Mouse (Mus musculus): ENCODE measurements at regions not wholly inside any gene's neighbourhood (a gene's known extent, or its start where the extent isn't known, plus 50 kb on each side); places are given as distances from the start of the nearest gene placed in this dataset.

DNA sequence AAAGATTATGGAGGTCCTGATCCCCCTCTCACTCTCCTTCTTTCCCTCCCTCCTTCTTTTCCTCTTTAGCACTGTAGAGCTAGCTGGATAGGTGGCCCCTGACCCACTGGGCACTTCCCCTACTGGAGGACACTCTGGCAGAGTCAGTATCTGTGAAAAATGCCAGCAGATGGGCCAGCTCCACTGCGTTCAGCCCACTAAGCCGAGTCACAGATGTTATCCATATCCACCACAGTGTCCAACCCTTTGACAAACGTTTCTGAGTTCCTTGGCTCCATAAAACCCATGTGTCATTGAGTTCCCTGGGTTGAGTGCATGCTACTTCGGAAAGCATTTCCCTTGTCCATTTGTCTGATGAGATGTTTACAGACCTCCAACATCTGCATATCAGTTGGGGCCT lies 149.9 kb downstream of the Lyplal1 start:
- H3K9me3 ChIP-seq (ENCODE audit: control insufficient read depth, insufficient read depth, low read depth, low read length): no peaks in the 10 kb centered on the region
- no peak for DNase-seq (ENCODE audit: low read depth, low spot score)
- no peak overlapping the region for H3K27ac ChIP-seq (ENCODE audit: insufficient read depth, low read depth, low read length, poor library complexity, severe bottlenecking)
- no peak overlapping the region for H3K4me3 ChIP-seq (ENCODE audit: insufficient read depth in 1 of 2, low read depth in 1 of 2, low read length in 2 of 2, poor library complexity in 1 of 2, severe bottlenecking in 1 of 2)
- no peak for TF ChIP-seq ZC3H11A (IDR thresholded peaks at IDR 0.05; ENCODE audit: borderline replicate concordance, low read depth, low read length)
- H3K9ac ChIP-seq (ENCODE audit: insufficient read depth, low read depth, low read length, poor library complexity, severe bottlenecking): no peak overlapping the region
- no peaks in the 10 kb centered on the region for H3K36me3 ChIP-seq (ENCODE audit: control insufficient read depth, insufficient read depth, low read length, poor library complexity, severe bottlenecking)
- no peaks in the 10 kb centered on the region for H3K4me1 ChIP-seq (ENCODE audit: control insufficient read depth in 2 of 2, insufficient read depth in 2 of 2, low read length in 2 of 2, poor library complexity in 1 of 2)
- in situ Hi-C loops (cut with MboI; ENCODE audit: low sequenced_read_pairs in 2 of 2, unreplicated experiment in 2 of 2): no loop called here

GRCm38 (mm10) chr1:185967816-185968215 lies 149.3 kb downstream of the Lyplal1 start:
- H3K4me1 ChIP-seq (ENCODE audit: control insufficient read depth in 2 of 2, insufficient read depth in 2 of 2, low read length in 2 of 2, poor library complexity in 1 of 2): no peaks in the 10 kb centered on the region
- H3K36me3 ChIP-seq (ENCODE audit: control insufficient read depth, insufficient read depth, low read length, poor library complexity, severe bottlenecking): no peaks in the 10 kb centered on the region
- no peak overlapping the region for H3K4me3 ChIP-seq (ENCODE audit: insufficient read depth in 1 of 2, low read depth in 1 of 2, low read length in 2 of 2, poor library complexity in 1 of 2, severe bottlenecking in 1 of 2)
- H3K27ac ChIP-seq (ENCODE audit: insufficient read depth, low read depth, low read length, poor library complexity, severe bottlenecking): no peak overlapping the region
- no peak for TF ChIP-seq ZNF384 (IDR thresholded peaks at IDR 0.05; ENCODE audit: low read depth, low read length)
- no peak for TF ChIP-seq CHD2 (IDR thresholded peaks at IDR 0.05; ENCODE audit: low read depth, low read length)
- no peak for TF ChIP-seq MAFK (IDR thresholded peaks at IDR 0.05; ENCODE audit: insufficient read depth, low read depth, low read length)
- no peak for TF ChIP-seq ZC3H11A (IDR thresholded peaks at IDR 0.05; ENCODE audit: borderline replicate concordance, low read depth, low read length)
- TF ChIP-seq HCFC1 (IDR thresholded peaks at IDR 0.05; ENCODE audit: borderline replicate concordance, insufficient read depth, low read length): no peak
- in situ Hi-C loops (cut with MboI; ENCODE audit: low sequenced_read_pairs in 2 of 2, unreplicated experiment in 2 of 2): no loop called here
- no peaks in the 10 kb centered on the region for H3K9me3 ChIP-seq (ENCODE audit: control insufficient read depth, insufficient read depth, low read depth, low read length)
- H3K9ac ChIP-seq (ENCODE audit: insufficient read depth, low read depth, low read length, poor library complexity, severe bottlenecking): no peak overlapping the region
- DNase-seq (ENCODE audit: low read depth, low spot score): no peak

DNA sequence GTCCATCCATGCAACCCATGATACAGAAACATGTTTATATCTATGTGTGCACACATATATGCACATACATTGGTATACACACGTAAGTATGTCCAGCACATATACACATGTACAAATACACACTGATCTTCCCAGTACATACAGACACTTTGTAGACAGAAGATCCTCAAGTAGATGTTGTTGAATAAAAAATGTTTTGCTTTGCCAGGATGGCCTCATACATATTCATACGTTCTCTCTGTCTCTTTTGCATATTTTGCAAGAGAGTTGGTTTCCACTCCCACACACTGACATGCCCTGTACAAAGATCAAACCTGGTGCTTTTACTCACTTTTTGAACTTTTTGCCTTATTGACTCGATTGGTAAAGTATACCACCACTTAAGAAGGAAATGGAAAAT lies 148.5 kb downstream of the Lyplal1 start:
- Histone ChIP-seq H3K27ac (ENCODE audit: insufficient read depth, low read depth, low read length, poor library complexity, severe bottlenecking) (no peak overlapping the region), H3K36me3 (ENCODE audit: control insufficient read depth, insufficient read depth, low read length, poor library complexity, severe bottlenecking) (no peaks in the 10 kb centered on the region), H3K4me3 (ENCODE audit: insufficient read depth in 1 of 2, low read depth in 1 of 2, low read length in 2 of 2, poor library complexity in 1 of 2, severe bottlenecking in 1 of 2) (no peak overlapping the region), H3K9me3 (ENCODE audit: control insufficient read depth, insufficient read depth, low read depth, low read length) (no peaks in the 10 kb centered on the region), H3K9ac (ENCODE audit: insufficient read depth, low read depth, low read length, poor library complexity, severe bottlenecking) (no peak overlapping the region), H3K4me1 (ENCODE audit: control insufficient read depth in 2 of 2, insufficient read depth in 2 of 2, low read length in 2 of 2, poor library complexity in 1 of 2) (no peaks in the 10 kb centered on the region)
- in situ Hi-C loops (cut with MboI; ENCODE audit: low sequenced_read_pairs in 2 of 2, unreplicated experiment in 2 of 2): no loop called here
- TF ChIP-seq ZNF384 (IDR thresholded peaks at IDR 0.05; ENCODE audit: low read depth, low read length) (no peak), CHD2 (IDR thresholded peaks at IDR 0.05; ENCODE audit: low read depth, low read length) (no peak), MAFK (IDR thresholded peaks at IDR 0.05; ENCODE audit: insufficient read depth, low read depth, low read length) (no peak), ZC3H11A (IDR thresholded peaks at IDR 0.05; ENCODE audit: borderline replicate concordance, low read depth, low read length) (no peak), HCFC1 (IDR thresholded peaks at IDR 0.05; ENCODE audit: borderline replicate concordance, insufficient read depth, low read length) (no peak)
- no peak for DNase-seq (ENCODE audit: low read depth, low spot score)

DNA sequence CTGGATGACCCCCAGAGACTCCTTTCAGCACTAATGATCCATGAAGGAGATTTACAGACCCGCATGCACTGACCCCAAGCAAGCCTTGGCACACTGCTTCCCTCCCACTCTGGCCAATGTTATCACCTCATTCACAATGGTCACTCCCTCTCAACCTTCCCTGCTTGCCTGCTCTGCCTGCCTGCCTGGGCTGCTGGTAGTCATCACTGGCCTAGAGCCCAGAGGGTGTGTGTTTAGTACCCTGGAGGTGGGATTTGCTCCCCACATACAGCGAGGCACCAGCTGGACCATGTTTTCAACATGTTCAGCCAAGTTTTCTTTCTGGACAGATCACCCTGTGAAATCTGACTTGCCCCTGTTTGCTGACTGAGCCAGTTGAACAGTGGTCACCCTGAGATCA lies 147.9 kb downstream of the Lyplal1 start:
- no peak for DNase-seq (ENCODE audit: low read depth, low spot score)
- H3K9me3 ChIP-seq (ENCODE audit: control insufficient read depth, insufficient read depth, low read depth, low read length): no peaks in the 10 kb centered on the region
- in situ Hi-C loops (cut with MboI; ENCODE audit: low sequenced_read_pairs in 2 of 2, unreplicated experiment in 2 of 2): no loop called here
- H3K9ac ChIP-seq (ENCODE audit: insufficient read depth, low read depth, low read length, poor library complexity, severe bottlenecking): no peak overlapping the region
- H3K27ac ChIP-seq (ENCODE audit: insufficient read depth, low read depth, low read length, poor library complexity, severe bottlenecking): no peak overlapping the region
- H3K4me1 ChIP-seq (ENCODE audit: control insufficient read depth in 2 of 2, insufficient read depth in 2 of 2, low read length in 2 of 2, poor library complexity in 1 of 2): no peaks in the 10 kb centered on the region
- no peak overlapping the region for H3K4me3 ChIP-seq (ENCODE audit: insufficient read depth in 1 of 2, low read depth in 1 of 2, low read length in 2 of 2, poor library complexity in 1 of 2, severe bottlenecking in 1 of 2)
- TF ChIP-seq ZNF384 (IDR thresholded peaks at IDR 0.05; ENCODE audit: low read depth, low read length) (no peak), ZC3H11A (IDR thresholded peaks at IDR 0.05; ENCODE audit: borderline replicate concordance, low read depth, low read length) (no peak), CHD2 (IDR thresholded peaks at IDR 0.05; ENCODE audit: low read depth, low read length) (no peak), MAFK (IDR thresholded peaks at IDR 0.05; ENCODE audit: insufficient read depth, low read depth, low read length) (no peak), HCFC1 (IDR thresholded peaks at IDR 0.05; ENCODE audit: borderline replicate concordance, insufficient read depth, low read length) (no peak)
- no peaks in the 10 kb centered on the region for H3K36me3 ChIP-seq (ENCODE audit: control insufficient read depth, insufficient read depth, low read length, poor library complexity, severe bottlenecking)

DNA sequence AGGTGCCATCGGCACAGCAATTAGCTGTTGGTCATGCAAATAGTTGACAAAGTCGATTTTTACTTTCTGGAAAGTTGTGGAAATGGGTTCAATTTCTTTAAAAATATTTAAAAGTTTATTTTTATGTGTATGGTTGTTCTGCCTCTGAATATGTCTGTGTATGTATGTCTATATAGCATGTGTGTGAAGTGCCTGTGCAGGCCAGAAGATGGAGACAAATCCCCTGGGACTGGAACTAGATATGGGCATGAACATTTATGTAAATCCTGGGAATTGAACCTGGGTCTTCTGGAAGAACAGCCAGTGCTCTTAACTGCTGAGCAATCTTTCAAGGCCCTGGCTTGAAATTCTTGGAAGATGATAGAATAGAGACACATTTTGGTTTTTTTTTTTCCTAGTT lies 140.0 kb downstream of the Lyplal1 start:
- Histone ChIP-seq H3K4me3 (ENCODE audit: insufficient read depth in 1 of 2, low read depth in 1 of 2, low read length in 2 of 2, poor library complexity in 1 of 2, severe bottlenecking in 1 of 2) (no peak overlapping the region), H3K9ac (ENCODE audit: insufficient read depth, low read depth, low read length, poor library complexity, severe bottlenecking) (no peak overlapping the region), H3K4me1 (ENCODE audit: control insufficient read depth in 2 of 2, insufficient read depth in 2 of 2, low read length in 2 of 2, poor library complexity in 1 of 2) (no peaks in the 10 kb centered on the region), H3K27ac (ENCODE audit: insufficient read depth, low read depth, low read length, poor library complexity, severe bottlenecking) (no peak overlapping the region), H3K36me3 (ENCODE audit: control insufficient read depth, insufficient read depth, low read length, poor library complexity, severe bottlenecking) (no peaks in the 10 kb centered on the region), H3K9me3 (ENCODE audit: control insufficient read depth, insufficient read depth, low read depth, low read length) (no peaks in the 10 kb centered on the region)
- no peak for DNase-seq (ENCODE audit: low read depth, low spot score)
- TF ChIP-seq ZNF384 (IDR thresholded peaks at IDR 0.05; ENCODE audit: low read depth, low read length): no peak
- TF ChIP-seq MAFK (IDR thresholded peaks at IDR 0.05; ENCODE audit: insufficient read depth, low read depth, low read length): no peak
- TF ChIP-seq CHD2 (IDR thresholded peaks at IDR 0.05; ENCODE audit: low read depth, low read length): no peak
- TF ChIP-seq HCFC1 (IDR thresholded peaks at IDR 0.05; ENCODE audit: borderline replicate concordance, insufficient read depth, low read length): no peak
- TF ChIP-seq ZC3H11A (IDR thresholded peaks at IDR 0.05; ENCODE audit: borderline replicate concordance, low read depth, low read length): peak; percentile 14; the same call in 1 of the 2 replicates
- in situ Hi-C loops (cut with MboI; ENCODE audit: low sequenced_read_pairs in 2 of 2, unreplicated experiment in 2 of 2): no loop called here
